Mouse (Mus musculus) cerebellum, adult (tissue): Measurements from ENCODE around the gene Tuft1.
"Not testable (repeated sequence)": the region's sequence is repeated elsewhere in the genome, so short reads cannot be mapped to it uniquely, and the experiment has no call there.

Experiments used
- ATAC-seq: cut with Nextera tagmentation; 2 replicates; pipeline ENCODE4 v1.9.2; 2017; ENCODE audit warnings: mild to moderate bottlenecking, moderate library complexity, mixed read lengths; ENCODE audit not compliant: insufficient number of reproducible peaks, low FRiP score, low TSS enrichment

Gene Tuft1

DNA sequence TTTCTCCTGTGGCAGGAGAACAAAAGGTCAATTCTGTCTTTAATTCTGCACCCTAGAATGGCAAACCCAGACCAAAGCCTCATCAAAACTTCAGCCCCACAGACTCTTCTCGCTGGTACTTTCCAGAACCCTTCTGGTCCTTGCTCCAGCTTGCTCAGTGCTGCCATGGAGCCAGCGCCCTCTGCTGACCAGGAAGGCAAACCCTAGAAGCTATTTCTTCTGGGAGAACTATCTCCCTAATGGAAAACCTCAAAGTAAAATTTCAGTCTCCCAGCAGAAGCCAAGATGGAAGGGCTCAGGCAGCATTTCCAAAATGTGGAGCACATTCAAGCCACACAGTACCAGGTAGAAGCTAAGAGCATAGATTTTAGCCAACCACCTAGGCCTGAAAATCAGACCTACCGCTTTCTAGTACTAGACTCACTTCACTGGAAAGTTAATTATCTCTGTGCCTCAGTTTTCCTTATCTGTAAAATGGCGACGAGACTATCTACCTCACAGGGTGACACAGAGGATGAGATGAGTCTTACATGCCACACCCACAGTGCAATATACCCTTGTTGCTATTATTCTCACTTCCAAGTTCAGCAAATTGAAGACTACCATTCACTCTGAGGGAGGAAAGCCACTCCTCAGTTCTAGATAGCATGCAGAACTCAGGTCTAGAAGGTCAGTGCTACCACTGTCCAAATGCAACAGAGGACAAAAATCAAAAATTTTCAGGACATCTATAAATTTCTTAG lies 6.6 kb upstream of the Tuft1 start:
- not testable (repeated sequence) for ATAC-seq

DNA sequence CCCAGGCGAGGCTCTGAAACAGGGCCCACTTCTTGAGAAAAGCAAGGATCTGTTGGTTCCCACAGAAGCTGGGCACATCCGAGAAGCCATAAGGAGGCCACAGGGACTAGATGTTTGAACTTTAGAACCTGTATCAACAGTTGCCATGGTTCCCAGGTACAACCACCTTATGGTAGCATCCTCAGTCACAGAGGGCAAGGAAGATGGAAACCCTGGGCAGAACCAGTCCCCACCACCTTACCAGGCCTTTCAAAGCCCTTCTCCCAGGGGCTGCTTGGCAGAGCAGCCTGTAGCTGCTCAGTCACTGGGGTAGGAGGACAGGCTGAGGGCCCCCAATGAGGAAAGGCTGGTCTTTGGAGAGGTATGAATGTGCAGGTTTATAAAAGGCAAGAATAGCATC lies 2.2 kb upstream of the Tuft1 start:
- not testable (repeated sequence) for ATAC-seq

DNA sequence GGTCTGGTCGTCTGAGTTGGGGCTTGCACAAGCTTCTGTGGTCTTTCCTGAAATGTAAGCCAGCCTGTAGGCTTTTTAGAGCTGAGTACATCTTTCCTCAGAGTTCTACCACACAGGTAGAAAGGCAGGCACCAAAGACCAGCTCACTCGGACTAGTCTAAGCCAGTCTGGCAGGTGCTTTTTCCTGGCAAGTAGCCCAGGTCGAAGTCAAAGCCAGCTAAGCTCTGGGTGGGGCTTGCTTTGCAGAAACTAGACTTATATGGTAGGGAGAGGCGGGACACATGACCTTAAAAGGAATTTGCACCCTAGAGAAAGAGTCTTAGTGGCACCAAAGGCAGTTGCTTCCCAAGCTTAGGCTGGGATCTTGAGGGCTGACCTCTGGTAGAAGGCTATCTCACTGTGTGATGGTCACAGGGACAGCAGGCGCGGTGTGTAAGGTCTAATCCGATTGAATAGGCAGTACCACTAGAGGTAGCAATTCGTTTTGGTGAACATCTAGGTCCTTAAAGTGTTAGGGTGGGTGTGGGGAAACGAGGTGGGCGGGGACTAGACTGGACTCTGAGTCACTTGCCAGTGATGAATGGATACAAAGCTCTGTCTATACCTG lies 573 bp upstream of the Tuft1 start:
- peak; percentile 65 for ATAC-seq

DNA sequence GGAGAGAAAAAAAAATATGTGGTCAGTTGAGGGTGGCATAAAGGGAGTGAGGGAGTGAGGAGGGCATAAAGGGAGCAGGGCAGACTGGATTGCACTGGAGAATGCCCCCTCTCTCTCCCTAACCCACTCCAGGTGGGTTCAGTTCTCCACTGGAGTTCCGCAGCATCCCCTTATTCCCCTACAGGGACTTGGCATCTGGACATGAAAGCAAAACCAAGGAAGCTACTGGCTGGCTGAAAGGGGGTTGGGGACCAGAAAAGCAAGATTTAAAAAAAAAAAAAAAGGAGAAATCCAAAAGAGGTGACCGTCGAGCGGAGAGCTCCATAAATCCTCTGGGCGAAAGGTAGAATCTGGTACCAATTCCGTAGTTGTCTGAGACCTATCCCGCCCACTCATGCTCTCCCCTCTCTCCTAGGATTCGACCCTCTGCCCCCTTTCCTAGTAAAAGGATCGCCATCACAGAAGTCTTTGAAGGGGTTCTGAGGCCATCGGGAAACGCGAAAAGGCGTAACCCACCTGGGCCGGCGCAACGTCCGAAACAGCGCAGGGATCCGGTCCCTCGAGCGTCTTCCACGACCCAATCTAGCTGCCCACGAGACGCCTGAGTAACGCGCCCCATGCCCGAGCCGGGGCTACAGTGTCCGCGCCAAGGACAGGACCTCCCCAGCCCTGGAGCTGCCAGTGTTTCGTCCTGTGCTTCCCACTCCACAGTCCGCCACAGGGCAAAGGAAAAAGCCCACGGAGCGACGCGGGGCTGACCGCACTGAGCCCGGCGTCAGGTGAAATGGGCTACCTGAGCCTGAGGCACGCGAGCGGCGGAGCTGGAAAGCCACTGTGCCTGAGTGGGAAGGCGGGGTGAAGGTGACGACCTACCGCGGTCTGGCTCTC lies 576 bp downstream of the Tuft1 start:
- ATAC-seq: peak; percentile 21; the same call in 1 of the 2 replicates

DNA sequence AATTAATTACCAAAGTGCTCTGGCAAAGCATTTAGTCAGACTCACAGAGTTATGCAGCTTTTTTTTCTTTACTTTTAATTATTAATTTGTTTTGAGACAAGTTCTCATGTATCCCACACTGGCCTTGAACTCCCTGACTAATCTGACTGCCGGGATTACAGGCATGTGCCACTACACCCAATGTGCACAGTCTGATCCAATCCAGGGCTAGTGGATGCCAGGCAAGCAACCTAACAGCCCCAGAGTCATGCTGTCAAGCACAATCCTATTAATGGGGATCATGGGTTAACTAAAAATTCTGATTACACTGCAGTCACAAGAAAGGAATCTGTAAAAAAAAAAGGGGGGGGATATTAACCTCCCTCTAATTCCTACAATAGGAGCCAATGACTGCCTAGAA lies 4.7 kb downstream of the Tuft1 start:
- ATAC-seq: not testable (repeated sequence)

DNA sequence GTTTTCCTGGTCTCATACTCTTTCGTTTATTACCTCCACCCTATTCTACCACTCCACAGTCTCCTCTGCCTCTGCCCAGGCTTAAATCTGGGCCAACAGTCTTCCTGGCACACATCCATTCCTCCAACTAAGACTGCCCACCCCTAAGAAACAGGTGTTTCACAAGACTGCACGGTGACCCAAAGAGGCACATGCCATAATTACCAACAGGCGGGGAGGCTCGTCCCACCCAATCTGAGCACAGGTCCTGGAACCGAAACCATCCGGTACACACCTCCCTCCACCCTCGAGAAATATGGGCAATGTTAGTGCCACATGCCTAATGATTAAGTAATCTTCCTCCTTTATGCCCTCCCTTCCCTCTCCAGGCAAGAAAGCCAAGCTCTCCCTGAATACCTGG lies 8.3 kb downstream of the Tuft1 start:
- ATAC-seq: no peak

DNA sequence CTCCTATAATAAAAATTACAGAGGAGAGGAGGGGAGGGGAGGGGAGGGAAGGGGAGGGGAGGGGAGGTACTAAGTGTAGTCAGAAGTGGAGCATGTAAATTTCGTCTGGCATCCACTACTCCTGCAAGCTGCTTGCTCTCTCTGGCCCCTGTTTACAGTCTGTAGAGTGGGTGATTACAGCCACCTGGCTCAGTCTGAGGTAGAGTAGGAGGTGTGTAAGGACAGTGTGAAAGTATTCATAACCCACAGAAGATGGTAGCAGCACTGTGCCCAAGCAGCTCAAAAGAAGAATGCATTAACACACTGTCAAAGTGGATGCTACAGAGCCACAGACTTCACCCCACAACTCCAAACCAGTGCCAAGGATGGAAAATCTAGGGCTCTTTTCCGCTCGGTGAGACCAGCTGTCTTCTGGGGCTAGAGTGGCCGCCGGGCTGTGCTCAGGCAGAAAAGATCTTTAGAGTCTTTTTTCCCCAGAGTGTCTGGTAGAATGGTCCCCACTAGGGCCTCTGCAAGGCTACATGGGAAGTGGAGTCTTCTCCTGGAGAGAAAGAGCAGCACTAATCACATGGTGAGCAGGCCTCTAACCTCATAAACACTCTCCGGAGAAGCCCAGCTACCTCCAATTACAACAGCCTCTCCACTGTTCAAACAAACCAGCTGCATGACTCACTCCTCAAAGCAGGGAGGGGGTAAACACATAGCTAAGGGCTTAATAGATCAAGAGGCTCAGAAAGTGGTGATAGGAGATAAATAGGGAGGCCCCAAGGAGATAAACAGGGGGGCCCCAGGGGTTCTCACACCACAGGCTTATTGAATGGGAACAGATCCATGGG lies 9.7 kb downstream of the Tuft1 start:
- ATAC-seq: no peak

DNA sequence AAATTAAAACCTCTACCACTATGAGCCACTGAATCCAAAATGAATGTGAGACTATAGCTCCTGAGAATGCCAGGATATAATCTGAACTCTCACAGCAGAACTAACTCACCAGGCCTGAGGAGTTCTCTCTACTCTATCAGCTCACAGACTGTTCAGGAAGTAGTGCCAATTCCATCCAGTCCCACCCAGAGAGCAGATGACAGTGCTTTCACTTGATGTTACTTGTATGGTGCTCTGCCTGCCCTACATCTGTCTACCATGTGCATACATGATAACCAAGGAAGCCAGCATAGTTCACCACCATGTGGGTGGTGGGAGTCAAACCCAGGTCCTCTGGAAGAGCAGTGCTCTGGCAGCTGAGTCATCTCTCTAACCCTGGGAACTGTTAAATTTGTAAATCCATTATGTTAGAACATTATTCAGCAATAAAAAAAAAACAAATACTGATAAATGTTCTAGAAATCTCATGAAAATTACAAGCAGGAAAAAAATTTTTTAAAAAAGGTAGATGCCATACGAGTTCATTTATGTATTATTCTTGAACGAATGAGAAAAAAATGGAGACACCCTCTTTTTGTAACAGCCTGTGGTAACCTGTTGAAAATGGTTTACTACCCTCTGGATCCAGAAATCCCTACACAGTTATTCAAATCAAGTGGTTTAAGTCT lies 16.0 kb downstream of the Tuft1 start, which contains the start of gene Gm10972:
TSS of gene Gm10972 (plus strand) at position 618 of the 668 bp plus-strand sequence.
- ATAC-seq: not testable (repeated sequence)

DNA sequence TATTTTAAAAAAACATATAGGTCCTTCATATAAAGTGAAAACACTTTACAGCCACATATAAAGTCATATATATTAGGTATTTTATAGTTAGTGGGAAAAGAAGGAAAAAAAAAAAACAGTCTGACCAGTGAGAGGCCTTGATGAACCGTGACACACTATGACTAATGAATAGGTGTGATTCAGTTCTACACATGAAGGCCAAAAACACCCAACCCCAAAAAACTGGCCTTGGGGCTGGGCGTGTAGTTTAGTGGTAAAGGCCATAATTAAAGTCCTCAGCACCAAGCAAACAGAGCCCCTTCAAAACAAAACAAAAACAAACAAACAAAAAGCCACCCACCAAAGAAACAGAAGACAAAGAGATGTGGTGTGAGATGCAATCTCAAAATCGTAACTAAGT lies 28.8 kb downstream of the Tuft1 start:
- no peak for ATAC-seq

DNA sequence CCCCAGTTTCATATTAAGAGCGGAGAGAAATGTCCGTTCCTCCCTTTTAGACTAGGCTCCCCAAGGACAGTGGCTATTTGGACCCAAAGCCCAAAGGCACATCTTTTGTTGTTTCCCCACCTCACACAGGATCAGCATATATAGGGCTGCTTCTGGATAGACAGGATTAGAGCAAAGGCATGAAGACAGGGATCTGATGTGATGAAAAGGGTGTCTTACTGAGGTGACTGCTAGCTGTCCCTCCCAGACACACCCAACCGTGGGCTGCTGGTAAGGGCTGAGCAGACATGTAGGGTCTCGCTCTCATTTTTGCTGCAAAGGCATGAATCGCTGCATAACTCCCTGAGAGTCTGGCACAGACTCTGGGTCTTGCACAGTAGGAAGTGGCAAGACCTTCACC lies 30.0 kb downstream of the Tuft1 start:
- ATAC-seq: no peak

DNA sequence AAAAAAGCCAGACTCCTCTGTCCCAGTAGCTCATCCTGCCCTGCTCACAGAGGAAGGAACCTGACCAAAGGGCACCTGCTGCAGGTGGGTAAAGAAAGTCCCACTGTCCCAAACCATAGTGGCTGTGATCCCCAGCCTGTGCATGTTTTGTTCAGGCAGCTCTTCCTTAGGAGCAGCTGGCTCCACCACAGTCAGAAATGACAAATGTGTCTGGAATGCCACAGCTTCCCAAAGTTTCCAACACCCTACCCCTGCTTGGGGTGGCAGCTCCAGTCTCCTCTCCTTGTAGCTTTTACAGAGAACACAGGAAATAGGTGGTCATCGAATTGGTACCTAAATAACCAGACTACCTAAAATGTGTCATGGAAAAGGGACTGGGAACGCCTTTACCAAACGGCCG lies 34.4 kb downstream of the Tuft1 start:
- no peak for ATAC-seq

DNA sequence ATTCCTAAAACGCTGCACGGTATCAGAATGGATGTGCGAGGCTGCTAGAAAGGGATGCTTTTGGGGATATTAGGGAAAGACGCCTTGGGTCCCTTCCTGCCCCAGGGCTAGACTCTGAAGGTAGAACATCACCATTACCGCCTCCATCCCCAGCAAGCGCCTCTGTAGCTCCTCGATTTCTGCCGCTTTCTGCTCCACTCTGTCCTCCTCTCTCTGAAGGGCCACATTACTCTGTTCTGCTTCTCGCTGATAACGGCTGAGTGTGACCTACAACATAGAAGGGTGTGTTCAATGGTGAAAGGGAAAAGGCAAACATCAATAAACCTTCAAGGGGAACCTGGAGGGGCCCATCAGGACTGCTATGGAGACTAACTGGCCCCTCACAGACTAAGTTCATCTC lies 36.1 kb downstream of the Tuft1 start:
- no peak for ATAC-seq

DNA sequence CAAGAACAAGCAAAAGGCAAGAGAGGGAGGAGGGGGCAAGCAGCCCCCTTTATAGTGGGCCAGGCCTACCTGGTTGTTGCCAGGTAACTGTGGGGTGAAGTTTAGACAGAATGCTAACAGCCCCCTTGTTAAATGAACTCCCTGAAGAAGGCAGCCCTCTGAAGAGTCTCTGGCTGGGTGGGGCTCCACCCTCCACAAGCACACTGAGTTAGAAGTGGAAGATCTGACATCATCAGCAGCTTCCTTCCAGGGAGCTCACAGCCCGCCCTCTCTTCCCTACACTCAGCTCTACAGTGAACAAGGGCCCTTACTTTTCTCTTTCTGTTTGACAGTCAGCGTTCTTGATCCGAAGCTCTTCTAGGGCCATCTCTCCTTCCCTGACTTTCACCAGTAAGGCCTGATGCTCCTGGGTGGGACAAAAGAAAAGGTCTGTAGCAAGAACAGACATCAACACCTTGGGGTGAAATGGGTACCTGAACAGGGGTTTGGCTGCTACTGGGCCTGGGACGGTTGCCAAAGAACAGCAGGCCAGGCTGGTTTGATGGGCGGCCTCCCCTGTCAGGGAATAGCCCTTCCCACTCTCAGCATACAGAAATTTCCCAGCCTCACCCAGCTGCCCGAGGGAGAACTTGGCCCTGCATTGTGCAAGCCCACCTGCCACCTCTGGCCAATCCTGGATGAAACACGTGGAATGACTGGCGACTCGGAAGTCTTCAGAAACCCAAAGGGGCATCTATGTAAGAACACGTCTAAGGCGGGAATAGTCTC lies 36.7 kb downstream of the Tuft1 start:
- no peak for ATAC-seq

DNA sequence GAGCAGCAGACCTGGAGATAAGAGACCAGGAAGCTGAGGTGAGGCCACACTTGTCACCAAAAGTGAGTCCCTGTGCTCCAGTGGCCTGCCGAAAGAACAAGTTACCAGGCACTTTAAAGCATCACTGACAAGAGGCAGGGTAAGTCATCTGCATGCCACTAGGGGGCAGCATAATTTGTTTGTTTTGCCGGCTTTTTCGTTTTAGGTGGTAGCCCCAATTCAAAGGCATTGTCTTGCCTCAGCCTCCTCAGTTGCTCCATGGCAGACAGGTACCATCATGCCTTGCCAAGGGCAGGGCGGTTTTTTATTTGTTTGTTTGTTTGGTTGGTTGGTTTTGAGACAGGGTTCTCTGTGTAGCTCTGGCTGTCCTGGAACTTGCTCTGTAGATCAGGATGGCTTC lies 42.0 kb downstream of the Tuft1 start:
- ATAC-seq: 0 out of 2 replicates have a peak, but pooled peaks have one; percentile 40

DNA sequence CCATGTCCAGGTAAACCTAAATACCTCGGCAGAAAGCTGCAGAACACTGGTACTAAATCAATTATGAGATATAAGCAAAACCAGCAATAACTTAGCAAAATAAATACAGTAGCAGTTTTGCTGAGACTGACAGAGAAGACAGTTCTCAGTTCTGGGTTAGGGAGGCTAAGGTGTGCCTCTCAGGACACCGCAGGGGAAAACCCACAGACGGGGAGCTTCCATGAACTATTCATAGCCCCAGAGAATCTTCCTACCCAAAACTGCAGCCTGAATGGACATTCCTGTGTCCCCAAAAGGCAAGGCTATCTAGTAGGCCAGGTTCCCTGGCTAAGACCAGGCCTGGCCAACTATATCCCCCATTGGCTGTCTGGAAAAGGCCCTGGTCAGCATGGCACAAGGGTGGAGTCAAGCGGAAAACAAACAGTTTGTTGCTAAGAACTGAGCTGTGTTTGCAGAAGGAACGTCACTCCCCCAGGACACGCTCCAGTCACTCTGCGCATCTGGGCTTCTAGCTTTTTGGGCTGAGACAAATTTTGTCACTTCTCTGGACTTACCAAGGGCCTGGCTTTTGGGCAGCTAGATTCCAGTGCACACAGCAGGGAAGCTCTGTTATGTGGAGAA lies 45.3 kb downstream of the Tuft1 start:
- ATAC-seq: no peak

DNA sequence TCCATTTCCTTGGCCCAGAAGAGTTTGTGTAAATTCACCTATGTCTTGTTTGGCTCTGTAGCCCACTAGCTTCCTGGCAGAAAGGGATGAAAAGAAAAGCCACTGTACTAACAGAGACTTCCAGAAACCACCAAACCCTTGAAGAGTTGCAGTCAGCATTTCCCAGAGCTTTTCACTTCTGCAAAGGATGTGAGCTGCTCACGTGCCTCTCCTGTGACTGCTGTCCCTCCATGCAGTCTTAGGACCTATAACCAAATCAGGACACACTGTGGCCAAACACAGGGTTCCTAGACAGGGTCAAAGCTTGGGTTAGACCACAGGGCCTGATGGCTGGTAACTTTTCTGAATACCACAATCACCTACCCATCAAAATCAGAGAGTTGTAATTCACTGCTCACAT lies 46.4 kb downstream of the Tuft1 start:
- ATAC-seq: no peak

DNA sequence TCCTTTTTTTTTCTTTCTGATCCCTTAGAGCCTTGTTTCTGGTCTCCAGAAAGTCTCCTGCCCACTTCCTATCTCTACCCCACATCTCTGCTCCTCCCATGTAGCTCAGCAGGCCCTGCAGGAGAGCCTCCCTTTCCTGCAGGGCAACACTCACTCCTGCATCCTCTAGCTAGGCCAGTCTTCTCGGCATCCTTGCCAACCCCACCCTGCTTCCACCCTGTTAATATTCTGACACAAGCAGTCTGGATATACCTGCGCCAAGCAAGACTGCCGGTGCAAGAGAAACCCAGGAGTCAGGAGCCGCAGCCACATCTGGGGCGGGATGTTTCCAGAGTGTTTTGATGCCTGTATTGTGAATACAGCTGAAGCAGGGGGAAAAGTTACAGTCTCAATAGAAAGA lies 46.8 kb downstream of the Tuft1 start:
- ATAC-seq: no peak

DNA sequence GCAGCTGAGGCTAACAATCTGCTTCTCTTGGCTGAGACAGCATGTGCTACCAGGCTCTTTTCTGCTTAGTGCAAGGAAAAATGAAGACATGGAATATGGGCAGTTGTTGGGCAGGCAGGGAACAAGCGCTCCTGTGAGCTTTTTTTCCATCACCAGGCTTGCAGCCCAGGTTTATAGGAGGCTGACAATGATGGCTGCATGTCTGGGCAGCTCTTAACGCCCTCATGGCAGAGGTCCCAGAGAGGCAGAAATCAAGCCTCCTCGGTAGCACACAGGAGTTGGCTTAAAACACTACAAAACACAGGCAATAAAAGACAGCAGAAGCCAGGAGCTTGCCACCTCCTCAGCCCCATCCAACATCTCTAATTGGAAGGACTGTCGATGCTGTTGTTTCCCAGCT lies 47.3 kb downstream of the Tuft1 start:
- ATAC-seq: no peak

DNA sequence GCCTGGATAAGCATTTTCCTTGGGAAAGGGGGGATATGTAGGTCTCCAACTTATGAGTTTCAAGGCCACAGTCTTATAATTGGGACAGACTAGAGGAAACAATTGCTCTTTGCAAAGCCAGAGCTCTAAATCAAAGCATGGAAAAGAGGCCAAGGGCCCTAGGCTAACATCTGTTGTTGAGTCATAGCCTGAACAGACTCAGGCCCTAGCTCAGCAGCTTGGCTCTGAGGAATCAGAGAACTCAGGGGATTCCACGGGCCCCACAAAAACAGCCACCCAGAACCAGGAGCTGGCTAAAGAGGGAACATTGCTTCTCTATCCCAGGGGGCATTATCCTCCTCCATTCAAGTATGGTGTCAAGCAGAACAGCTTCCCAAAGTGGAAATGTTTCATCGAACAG lies 48.1 kb downstream of the Tuft1 start:
- no peak; the same call in 1 of the 2 replicates for ATAC-seq
